Mouse (Mus musculus) midbrain, embryonic 14.5 days (tissue): Measurements from ENCODE around the gene Bcl3. TPM values are rescaled to one million over a fixed set of nuclear protein-coding genes. Genes with fewer than 3 reads are reported as not detected.

ENCODE experiments used
- ATAC-seq: fragments of 200-750 bp; cut with Nextera tagmentation; 2 replicates; pipeline ENCODE4 v1.8.0; 2017; ENCODE audit warnings: moderate number of reproducible peaks, moderate library complexity; ENCODE audit not compliant: low FRiP score, low TSS enrichment
- DNase-seq: peaks from one replicate; pipeline ENCODE4 v3.0.0-alpha.2; 2015
- H3K27ac ChIP-seq: fragments of 300-500 bp; sonication (generic); replicated peaks from 2 replicates; pipeline ENCODE4 v1.5.1; 2014; ENCODE audit warnings: mild to moderate bottlenecking, low read depth, low read length, moderate library complexity
- H3K27me3 ChIP-seq: fragments of 300-500 bp; sonication (generic); 2 replicates; pipeline ENCODE4 v1.6.1; 2014; ENCODE audit warnings: low read length, control low read depth, mixed read lengths; ENCODE audit not compliant: control insufficient read depth, insufficient read depth
- H3K36me3 ChIP-seq: fragments of 300-500 bp; sonication (generic); 2 replicates; pipeline ENCODE4 v1.6.1; 2014; ENCODE audit warnings: low read length, control low read depth; ENCODE audit not compliant: control insufficient read depth, insufficient read depth
- H3K4me1 ChIP-seq: fragments of 300-500 bp; sonication (generic); 2 replicates; pipeline ENCODE4 v1.6.1; 2014; ENCODE audit warnings: mild to moderate bottlenecking, antibody characterized with exemption, low read length, control low read depth; ENCODE audit not compliant: control insufficient read depth, insufficient read depth
- H3K4me2 ChIP-seq: fragments of 300-500 bp; sonication (generic); 2 replicates; pipeline ENCODE4 v1.6.1; 2014; ENCODE audit warnings: mild to moderate bottlenecking, low read length, moderate library complexity
- H3K4me3 ChIP-seq: fragments of 300-500 bp; sonication (generic); replicated peaks from 2 replicates; pipeline ENCODE4 v1.5.1; 2014; ENCODE audit warnings: low read depth, low read length
- H3K9ac ChIP-seq: fragments of 300-500 bp; sonication (generic); replicated peaks from 2 replicates; pipeline ENCODE4 v1.6.1; 2014; ENCODE audit warnings: mild to moderate bottlenecking, low read length, moderate library complexity
- H3K9me3 ChIP-seq: fragments of 300-500 bp; sonication (generic); 2 replicates; pipeline ENCODE4 v1.6.1; 2016; ENCODE audit warnings: low read length, control low read depth, mixed read lengths; ENCODE audit not compliant: control insufficient read depth
- WGBS: fragments of 180-500 bp; shearing (Covaris S2); extraction: QIAGEN DNeasy Blood & Tissue Kit; methylation state at CpG from one replicate; pipeline ENCODE4 v1.1.7; 2014; 5-methylcytosine and 5-hydroxymethylcytosine counted together
- polyA plus RNA-seq: library from polyadenylated mRNA; unstranded; fragments of >200 nt; fragmentation: Nextera tagmentation; extraction: Ambion mirVana; gene quantifications from 2 replicates; pipeline ENCODE4 v1.2.1, GENCODE M21; 2014

Gene Bcl3
- polyA plus RNA-seq, 1 experiment from 2014 or later: 1.2 TPM

GRCm38 (mm10) chr7:19824182-19824973, 1.8 kb upstream of the Bcl3 start:
- H3K36me3 ChIP-seq: no peaks in the 10 kb centered on the region
- peak; percentile 35 for DNase-seq
- ATAC-seq: 0 out of 2 replicates have a peak, but pooled peaks have one; percentile 17
- peaks cover 4% of the 10 kb centered on the region for H3K4me1 ChIP-seq
- peak overlapping the region; percentile 29 for H3K4me2 ChIP-seq
- peaks cover 40% of the 10 kb centered on the region for H3K27me3 ChIP-seq
- no peak overlapping the region for H3K4me3 ChIP-seq
- 24% methylated on average over 26 of the region's 26 CpGs for WGBS
- 0 out of 2 replicates have a peak, but pooled peaks cover under 1% of the 10 kb centered on the region for H3K9me3 ChIP-seq
- no peak overlapping the region for H3K9ac ChIP-seq
- H3K27ac ChIP-seq: no peak overlapping the region

- DNase-seq (no peak), ATAC-seq (no peak)
- Histone ChIP-seq H3K4me1 (peaks cover 4% of the 10 kb centered on the region), H3K27me3 (peaks cover 40% of the 10 kb centered on the region), H3K36me3 (no peaks in the 10 kb centered on the region), H3K9ac (no peak overlapping the region), H3K27ac (no peak overlapping the region), H3K9me3 (no peaks in the 10 kb centered on the region), H3K4me2 (peak overlapping the region; percentile 29), H3K4me3 (no peak overlapping the region)
- whole genome bisulfite sequencing: 25% methylated on average over 16 of the region's 16 CpGs
These were observed 949 bp upstream of the Bcl3 start for GRCm38 (mm10) chr7:19823256-19824181.

GRCm38 (mm10) chr7:19822193-19822592, 377 bp downstream of the Bcl3 start:
- Histone ChIP-seq H3K27me3 (peaks cover 40% of the 10 kb centered on the region), H3K9ac (peak overlapping the region; percentile 45; the same call in 1 of the 2 replicates)
- WGBS: 5% methylated on average over 16 of the region's 20 CpGs

GRCm38 (mm10) chr7:19821633-19822032, 937 bp downstream of the Bcl3 start:
- ATAC-seq: no peak
- H3K9ac ChIP-seq: no peak overlapping the region
- H3K27me3 ChIP-seq: peaks cover 40% of the 10 kb centered on the region
- no peaks in the 10 kb centered on the region for H3K36me3 ChIP-seq
- H3K4me3 ChIP-seq: no peak overlapping the region
- 54% methylated on average over 7 of the region's 7 CpGs for WGBS
- no peak overlapping the region for H3K27ac ChIP-seq
- H3K4me2 ChIP-seq: no peak overlapping the region
- no peak for DNase-seq
- H3K9me3 ChIP-seq: no peaks in the 10 kb centered on the region
- peaks cover 10% of the 10 kb centered on the region for H3K4me1 ChIP-seq

More at GRCm38 (mm10) chr7:19822193-19822592, 377 bp downstream of the Bcl3 start:
- Histone ChIP-seq H3K4me1 (peaks cover 7% of the 10 kb centered on the region), H3K36me3 (no peaks in the 10 kb centered on the region), H3K27ac (no peak overlapping the region), H3K4me3 (peak overlapping the region; percentile 19), H3K9me3 (no peaks in the 10 kb centered on the region), H3K4me2 (peak overlapping the region; percentile 49)
- ATAC-seq (no peak), DNase-seq (no peak)

GRCm38 (mm10) chr7:19820347-19821048, 2.1 kb downstream of the Bcl3 start:
- 75% methylated on average over 3 of the region's 3 CpGs for whole genome bisulfite sequencing
- Histone ChIP-seq H3K9ac (no peak overlapping the region), H3K4me2 (no peak overlapping the region), H3K27ac (no peak overlapping the region), H3K27me3 (peaks cover 40% of the 10 kb centered on the region), H3K36me3 (no peaks in the 10 kb centered on the region), H3K9me3 (no peaks in the 10 kb centered on the region), H3K4me3 (no peak overlapping the region), H3K4me1 (peaks cover 16% of the 10 kb centered on the region)
- ATAC-seq: no peak
- no peak for DNase-seq

GRCm38 (mm10) chr7:19818875-19819274, 3.7 kb downstream of the Bcl3 start:
- Histone ChIP-seq H3K4me1 (peaks cover 12% of the 10 kb centered on the region), H3K9ac (no peak overlapping the region), H3K9me3 (no peaks in the 10 kb centered on the region), H3K27ac (no peak overlapping the region), H3K36me3 (no peaks in the 10 kb centered on the region), H3K27me3 (peaks cover 30% of the 10 kb centered on the region), H3K4me3 (no peak overlapping the region), H3K4me2 (no peak overlapping the region)
- WGBS: 90% methylated on average over 7 of the region's 7 CpGs
- no peak for DNase-seq
- no peak for ATAC-seq

GRCm38 (mm10) chr7:19818440-19818839, 4.1 kb downstream of the Bcl3 start:
- H3K9ac ChIP-seq: no peak overlapping the region
- H3K4me3 ChIP-seq: no peak overlapping the region
- no peak overlapping the region for H3K4me2 ChIP-seq
- ATAC-seq (no peak), DNase-seq (no peak)
- peaks cover 12% of the 10 kb centered on the region for H3K4me1 ChIP-seq
- H3K9me3 ChIP-seq: no peaks in the 10 kb centered on the region
- no peak overlapping the region for H3K27ac ChIP-seq
- WGBS: 86% methylated on average over 5 of the region's 5 CpGs
- H3K27me3 ChIP-seq: peaks cover 25% of the 10 kb centered on the region
- no peaks in the 10 kb centered on the region for H3K36me3 ChIP-seq

- H3K4me1 ChIP-seq: peaks cover 12% of the 10 kb centered on the region
- peak overlapping the region; percentile 54 for H3K4me2 ChIP-seq
- H3K27me3 ChIP-seq: peaks cover 20% of the 10 kb centered on the region
- H3K4me3 ChIP-seq: no peak overlapping the region
- DNase-seq (peak; percentile 65), ATAC-seq (peak; percentile 53)
- H3K27ac ChIP-seq: no peak overlapping the region
- no peaks in the 10 kb centered on the region for H3K36me3 ChIP-seq
- 6% methylated on average over 15 of the region's 15 CpGs for WGBS
- no peak overlapping the region for H3K9ac ChIP-seq
- H3K9me3 ChIP-seq: no peaks in the 10 kb centered on the region
These were observed 5.0 kb downstream of the Bcl3 start for GRCm38 (mm10) chr7:19817382-19818105.
